Mouse (Mus musculus) ES-E14 (cell line): Measurements from ENCODE around the gene Fntb.
"Not testable (repeated sequence)": the region's sequence is repeated elsewhere in the genome, so short reads cannot be mapped to it uniquely, and the experiment has no call there.

Experiments used
- HCFC1 ChIP-seq: IDR thresholded peaks from 2 replicates; pipeline ENCODE4 v1.6.1; 2012; ENCODE audit warnings: low read length, inconsistent platforms, borderline replicate concordance; ENCODE audit not compliant: insufficient read depth
- ZC3H11A ChIP-seq: IDR thresholded peaks from 2 replicates; pipeline ENCODE4 v1.6.1; 2012; ENCODE audit warnings: low read depth, mild to moderate bottlenecking, inconsistent platforms, low read length, borderline replicate concordance

DNA sequence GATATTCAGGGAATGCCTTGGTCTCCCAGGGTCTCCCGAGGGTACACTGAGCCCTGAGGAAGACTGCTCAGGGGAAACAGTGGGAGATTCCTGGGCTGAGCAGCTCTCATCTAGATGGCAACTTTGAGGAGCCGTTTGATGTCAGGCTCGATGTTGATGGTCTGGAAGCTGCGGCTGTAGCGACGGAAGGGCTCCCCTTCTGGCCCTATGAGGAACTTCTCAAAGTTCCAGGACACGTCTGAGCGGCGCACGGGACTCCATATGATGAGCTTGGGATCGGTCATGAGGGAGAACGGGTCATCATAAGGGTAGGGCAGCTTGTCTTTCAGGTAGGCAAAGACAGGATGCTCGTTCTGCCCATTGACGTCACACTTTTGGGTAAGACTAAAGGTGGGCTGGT lies 27.2 kb downstream of the Fntb start:
- not testable (repeated sequence) for TF ChIP-seq ZC3H11A, HCFC1
